Mouse (Mus musculus) ES-Bruce4 (cell line): Measurements from ENCODE around the gene Olfr821.

Experiments used
- CTCF ChIP-seq: IDR thresholded peaks from one replicate; pipeline ENCODE4 v1.8.1; 2011; ENCODE audit warnings: low read depth, low read length
- POLR2A ChIP-seq: IDR thresholded peaks from one replicate; pipeline ENCODE4 v1.8.1; 2011; ENCODE audit warnings: low read length; ENCODE audit not compliant: insufficient read depth

DNA sequence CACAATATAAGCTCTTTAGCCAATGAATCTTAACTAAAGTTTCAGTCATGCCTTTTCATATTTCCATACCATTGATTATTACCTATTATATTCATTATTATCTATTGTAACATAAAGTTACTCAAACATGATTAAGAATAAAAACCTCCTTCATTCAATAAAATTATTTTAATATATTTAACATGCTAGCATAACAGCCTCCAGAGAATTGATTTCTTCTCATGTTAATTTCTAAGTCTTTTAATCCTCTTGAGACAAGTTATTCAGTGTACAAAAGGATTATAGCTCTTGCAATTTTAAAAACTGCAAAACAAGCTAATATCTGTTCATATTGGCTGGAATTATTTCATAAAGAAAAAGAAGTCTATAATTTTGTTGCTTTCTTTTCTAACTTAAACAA lies at the start of gene Olfr821:
- TF ChIP-seq POLR2A (no peak), CTCF (no peak)
